Mouse (Mus musculus) CH12.LX (cell line): Measurements from ENCODE around the gene Mlf1. TPM values are rescaled to one million over a fixed set of nuclear protein-coding genes. Genes with fewer than 3 reads are reported as not detected.

Source experiments
- DNase-seq: peaks from one replicate; pipeline ENCODE4 v3.0.0-alpha.2; 2013; ENCODE audit errors: extremely low read depth
- H3K27ac ChIP-seq: 2 replicates; pipeline ENCODE4 v1.5.1; 2012; ENCODE audit warnings: low read depth, mild to moderate bottlenecking, control low read depth, moderate library complexity; ENCODE audit not compliant: insufficient read depth
- H3K27me3 ChIP-seq: replicated peaks from 2 replicates; pipeline ENCODE3; 2012; ENCODE audit warnings: inconsistent platforms
- H3K36me3 ChIP-seq, 2 experiments: replicated peaks in 1 of 2; 2 replicates each; pipeline versions ENCODE3 to v1.6.1; 2012; ENCODE audit warnings: inconsistent platforms in 1 of 2, low read length in 1 of 2, mild to moderate bottlenecking in 1 of 2, mixed read lengths in 1 of 2, moderate library complexity in 1 of 2; ENCODE audit not compliant: control insufficient read depth in 1 of 2, insufficient read depth in 1 of 2
- H3K4me1 ChIP-seq, 2 experiments: 2 replicates each; pipeline ENCODE4 v1.6.1; 2012; ENCODE audit warnings: inconsistent platforms in 1 of 2, moderate library complexity in 1 of 2; ENCODE audit not compliant: insufficient read depth in 2 of 2, control insufficient read depth in 1 of 2
- H3K4me2 ChIP-seq: 2 replicates; pipeline ENCODE4 v1.6.1; 2012; ENCODE audit warnings: low read depth, mild to moderate bottlenecking, control low read depth; ENCODE audit not compliant: poor library complexity, insufficient read depth, severe bottlenecking
- H3K4me3 ChIP-seq, 3 experiments: fragments of 150-350 bp in 1 of 3; sonication (generic) in 1 of 3; replicated peaks in 1 of 3; 2 replicates each; pipeline versions ENCODE3 to v1.5.1; 2011 to 2012; ENCODE audit warnings: low read depth in 2 of 3, low read length in 2 of 3, mild to moderate bottlenecking in 2 of 3, moderate library complexity in 2 of 3, control low read depth in 1 of 3, improper control_type of control experiment in 1 of 3, inconsistent platforms in 1 of 3, mixed read lengths in 1 of 3; ENCODE audit not compliant: poor library complexity in 1 of 3
- H3K79me2 ChIP-seq: replicated peaks from 2 replicates; pipeline ENCODE4 v1.6.1; 2012; ENCODE audit warnings: mild to moderate bottlenecking, moderate library complexity; ENCODE audit not compliant: control insufficient read depth, poor library complexity, insufficient read depth, severe bottlenecking; ENCODE audit errors: extremely low read depth
- H3K9ac ChIP-seq: 2 replicates; pipeline ENCODE4 v1.6.1; 2012; ENCODE audit warnings: low read depth, mild to moderate bottlenecking, control low read depth, moderate library complexity; ENCODE audit not compliant: insufficient read depth
- H3K9me3 ChIP-seq: replicated peaks from 2 replicates; pipeline ENCODE3; 2012; ENCODE audit warnings: low read length, inconsistent platforms, mixed read lengths
- CTCF ChIP-seq, 2 experiments: IDR thresholded peaks in 1 of 2; conservative IDR thresholded peaks in 1 of 2; 2 replicates each; pipeline ENCODE4 v1.5.1; 2011 to 2012; ENCODE audit warnings: low read depth in 2 of 2, low read length in 2 of 2, improper control_type of control experiment in 1 of 2, inconsistent platforms in 1 of 2, mild to moderate bottlenecking in 1 of 2, moderate library complexity in 1 of 2
- E2F4 ChIP-seq: IDR thresholded peaks from 2 replicates; pipeline ENCODE4 v1.6.1; 2011; ENCODE audit warnings: low read depth, low read length, improper control_type of control experiment; ENCODE audit not compliant: insufficient replicate concordance
- ELF1 ChIP-seq: IDR thresholded peaks from 2 replicates; pipeline ENCODE4 v1.6.1; 2014; ENCODE audit warnings: low read depth, mild to moderate bottlenecking, inconsistent platforms, low read length, improper control_type of control experiment
- ETS1 ChIP-seq: conservative IDR thresholded peaks from 2 replicates; pipeline ENCODE4 v1.6.1; 2012; ENCODE audit warnings: low read depth, mild to moderate bottlenecking, inconsistent platforms, low read length, improper control_type of control experiment, moderate library complexity
- GABPA ChIP-seq: IDR thresholded peaks from 2 replicates; pipeline ENCODE4 v1.6.1; 2012; ENCODE audit warnings: low read depth, low read length, improper control_type of control experiment, inconsistent platforms; ENCODE audit not compliant: insufficient replicate concordance
- HCFC1 ChIP-seq: IDR thresholded peaks from 2 replicates; pipeline ENCODE4 v1.6.1; 2012; ENCODE audit warnings: low read depth, mild to moderate bottlenecking, inconsistent platforms, low read length, improper control_type of control experiment
- IRF4 ChIP-seq: IDR thresholded peaks from 2 replicates; pipeline ENCODE4 v1.6.1; 2014; ENCODE audit warnings: low read depth, mild to moderate bottlenecking, inconsistent platforms, low read length, improper control_type of control experiment
- JUN ChIP-seq: IDR thresholded peaks from 2 replicates; pipeline ENCODE4 v1.6.1; 2011; ENCODE audit warnings: low read depth, mild to moderate bottlenecking, low read length, improper control_type of control experiment, moderate library complexity; ENCODE audit not compliant: insufficient read depth
- MAX ChIP-seq: IDR thresholded peaks from 2 replicates; pipeline ENCODE4 v1.6.1; 2011; ENCODE audit warnings: low read length, improper control_type of control experiment
- MYC ChIP-seq: IDR thresholded peaks from 2 replicates; pipeline ENCODE4 v1.6.1; 2011; ENCODE audit warnings: low read depth, mild to moderate bottlenecking, improper control_type of control experiment, low read length
- NRF1 ChIP-seq: IDR thresholded peaks from 2 replicates; pipeline ENCODE4 v1.6.1; 2014; ENCODE audit warnings: low read depth, mild to moderate bottlenecking, inconsistent platforms, low read length, improper control_type of control experiment, moderate library complexity
- PAX5 ChIP-seq: IDR thresholded peaks from 2 replicates; pipeline ENCODE4 v1.6.1; 2012; ENCODE audit warnings: low read length, inconsistent platforms, mixed read lengths
- POLR2A ChIP-seq: IDR thresholded peaks from 2 replicates; pipeline ENCODE4 v1.6.1; 2011; ENCODE audit warnings: low read depth, mild to moderate bottlenecking, improper control_type of control experiment, low read length
- POLR2AphosphoS2 ChIP-seq: IDR thresholded peaks from 2 replicates; pipeline ENCODE4 v1.6.1; 2011; ENCODE audit warnings: low read depth, low read length, improper control_type of control experiment
- RCOR1 ChIP-seq: conservative IDR thresholded peaks from 2 replicates; pipeline ENCODE4 v1.6.1; 2012; ENCODE audit warnings: low read depth, mild to moderate bottlenecking, inconsistent platforms, low read length, improper control_type of control experiment
- SIN3A ChIP-seq: IDR thresholded peaks from 2 replicates; pipeline ENCODE4 v1.6.1; 2012; ENCODE audit warnings: low read length, improper control_type of control experiment, inconsistent platforms
- SMC3 ChIP-seq: IDR thresholded peaks from 2 replicates; pipeline ENCODE4 v1.6.1; 2011; ENCODE audit warnings: low read depth, low read length, improper control_type of control experiment
- TBP ChIP-seq: conservative IDR thresholded peaks from 2 replicates; pipeline ENCODE4 v1.6.1; 2011; ENCODE audit warnings: low read depth, low read length, improper control_type of control experiment
- USF1 ChIP-seq: IDR thresholded peaks from 2 replicates; pipeline ENCODE4 v1.6.1; 2014; ENCODE audit warnings: low read depth, mild to moderate bottlenecking, inconsistent platforms, low read length, improper control_type of control experiment
- USF2 ChIP-seq: conservative IDR thresholded peaks from 2 replicates; pipeline ENCODE4 v1.6.1; 2011; ENCODE audit warnings: low read depth, low read length, improper control_type of control experiment
- ZC3H11A ChIP-seq: IDR thresholded peaks from 2 replicates; pipeline ENCODE4 v1.6.1; 2012; ENCODE audit warnings: low read depth, mild to moderate bottlenecking, inconsistent platforms, low read length, improper control_type of control experiment
- ZMIZ1 ChIP-seq: IDR thresholded peaks from 2 replicates; pipeline ENCODE4 v1.6.1; 2012; ENCODE audit warnings: low read depth, mild to moderate bottlenecking, inconsistent platforms, low read length, improper control_type of control experiment
- dilution Hi-C: fragments of 300-500 bp; cut with MboI; formaldehyde crosslinking; loops from 2 replicates; pipeline ENCODE4 v1.14.3; 2020; ENCODE audit warnings: low sequenced_read_pairs; ENCODE audit not compliant: extremely low pct_unique_long_range_greater_than_20kb, extremely low pct_ligation_motif_present
- in situ Hi-C: fragments of 300-500 bp; cut with MboI; formaldehyde crosslinking; loops from 3 replicates; pipeline ENCODE4 v1.14.3; 2019; ENCODE audit warnings: low sequenced_read_pairs, low pct_ligation_motif_present, low pct_unique_long_range_greater_than_20kb, mixed read lengths
- polyA plus RNA-seq: library from polyadenylated mRNA; unstranded; fragments of >175 nt; gene quantifications from 2 replicates; pipeline ENCODE4 v1.2.1, GENCODE M21; 2012; ENCODE audit warnings: low read depth; ENCODE audit not compliant: insufficient read length
- total RNA-seq, 2 experiments: library from RNA; depleted of rRNA; stranded (reverse); fragments of 300-350 nt in 1 of 2; fragments of >200 nt in 1 of 2; gene quantifications; 2 replicates each; pipeline ENCODE4 v1.2.3; 2012 to 2014

The Mlf1 gene
- total and polyA plus RNA-seq, 3 experiments = not detected

DNA sequence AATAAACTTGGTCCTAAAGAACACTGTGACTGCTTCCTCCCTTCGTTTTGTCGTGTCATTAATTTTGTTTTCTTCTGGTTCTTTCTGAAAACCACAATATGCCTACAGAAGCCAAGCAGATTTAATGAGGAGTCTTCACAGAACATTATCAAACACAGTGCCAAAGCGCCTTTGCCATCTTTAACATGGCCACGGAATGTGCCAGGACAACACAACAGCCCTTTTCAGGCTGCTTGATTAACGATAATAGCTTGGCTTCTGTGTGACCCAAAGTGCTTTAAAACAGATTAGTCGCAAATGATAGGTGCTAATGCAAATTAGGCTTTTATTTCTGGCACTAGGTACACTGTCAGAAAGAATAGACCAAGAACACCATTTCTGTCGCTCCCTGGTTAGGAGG, 15.5 kb upstream of the Mlf1 start:
- TF ChIP-seq NRF1 = no peak
- TF ChIP-seq SMC3 = no peak
- no peak for TF ChIP-seq GABPA
- no peak for TF ChIP-seq USF1
- no peak for TF ChIP-seq POLR2A
- TF ChIP-seq MAX = no peak
- TF ChIP-seq MYC = no peak
- TF ChIP-seq ZC3H11A = no peak
- no peak for TF ChIP-seq RCOR1
- no peak for TF ChIP-seq SIN3A
- TF ChIP-seq HCFC1 = no peak
- TF ChIP-seq ETS1 = no peak
- TF ChIP-seq CTCF (conservative IDR thresholded peaks at IDR 0.05 in 1 of 2, IDR thresholded peaks at IDR 0.05 in 1 of 2; ENCODE audit: low read depth in 2 of 2, low read length in 2 of 2) = no peak
- TF ChIP-seq E2F4 = no peak
- no peak for TF ChIP-seq PAX5
- TF ChIP-seq USF2 = no peak
- TF ChIP-seq POLR2AphosphoS2 = no peak
- no peak for TF ChIP-seq ZMIZ1
- no peak for TF ChIP-seq IRF4
- TF ChIP-seq JUN = no peak
- Histone ChIP-seq H3K36me3 (peaks cover 3 to 23% of the 10 kb centered on the region in 2 experiments), H3K4me3 (no peak overlapping the region), H3K79me2 (no peaks in the 10 kb centered on the region), H3K27me3 (no peaks in the 10 kb centered on the region), H3K4me1 (no peaks in the 10 kb centered on the region), H3K27ac (no peak overlapping the region), H3K4me2 (no peak overlapping the region), H3K9me3 (no peaks in the 10 kb centered on the region), H3K9ac (no peak overlapping the region)
- dilution Hi-C loops (no loop called here), in situ Hi-C loops (no loop called here)
- no peak for DNase-seq

GRCm38 (mm10) chr3:67366087-67366892, 7.6 kb upstream of the Mlf1 start:
- TF ChIP-seq PAX5 (no peak), ETS1 (no peak), ZMIZ1 (no peak), ELF1 (no peak), RCOR1 (no peak), TBP (no peak)
- Histone ChIP-seq H3K4me2 (no peak overlapping the region), H3K27ac (no peak overlapping the region), H3K9me3 (no peaks in the 10 kb centered on the region), H3K9ac (no peak overlapping the region), H3K79me2 (no peaks in the 10 kb centered on the region), H3K27me3 (no peaks in the 10 kb centered on the region), H3K4me3 (no peak overlapping the region), H3K4me1 (no peaks in the 10 kb centered on the region), H3K36me3 (peaks cover 0 to 2% of the 10 kb centered on the region in 2 experiments)
- in situ Hi-C loops (no loop called here), dilution Hi-C loops (no loop called here)
- no peak for DNase-seq
